Mouse (Mus musculus) right cerebral cortex, postnatal 4 days (tissue): ENCODE measurements around the gene Slc43a3.

Source experiments
- DNase-seq: peaks from one replicate; pipeline ENCODE4 v3.0.0-alpha.2; 2022

Slc43a3 gene

DNA sequence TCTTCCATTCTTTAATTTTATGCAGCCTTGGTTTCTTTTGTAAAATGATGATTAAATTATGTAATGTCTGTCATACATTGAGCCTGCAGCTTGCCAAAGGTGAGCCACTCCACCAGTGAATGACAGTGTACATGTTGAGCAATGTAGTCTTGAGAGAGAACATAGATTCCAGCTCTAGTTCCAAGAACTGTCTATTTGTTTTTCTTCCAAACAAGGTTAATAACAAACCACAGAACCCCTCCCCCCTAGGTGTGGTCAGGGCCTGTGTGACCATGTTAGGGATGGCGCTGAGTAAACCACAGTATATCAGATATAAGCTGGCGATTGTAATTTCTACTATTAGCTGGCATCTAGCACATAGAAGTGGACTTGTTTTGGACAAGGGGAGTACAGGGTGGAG lies 60.0 kb downstream of the Slc43a3 start:
- no peak for DNase-seq

DNA sequence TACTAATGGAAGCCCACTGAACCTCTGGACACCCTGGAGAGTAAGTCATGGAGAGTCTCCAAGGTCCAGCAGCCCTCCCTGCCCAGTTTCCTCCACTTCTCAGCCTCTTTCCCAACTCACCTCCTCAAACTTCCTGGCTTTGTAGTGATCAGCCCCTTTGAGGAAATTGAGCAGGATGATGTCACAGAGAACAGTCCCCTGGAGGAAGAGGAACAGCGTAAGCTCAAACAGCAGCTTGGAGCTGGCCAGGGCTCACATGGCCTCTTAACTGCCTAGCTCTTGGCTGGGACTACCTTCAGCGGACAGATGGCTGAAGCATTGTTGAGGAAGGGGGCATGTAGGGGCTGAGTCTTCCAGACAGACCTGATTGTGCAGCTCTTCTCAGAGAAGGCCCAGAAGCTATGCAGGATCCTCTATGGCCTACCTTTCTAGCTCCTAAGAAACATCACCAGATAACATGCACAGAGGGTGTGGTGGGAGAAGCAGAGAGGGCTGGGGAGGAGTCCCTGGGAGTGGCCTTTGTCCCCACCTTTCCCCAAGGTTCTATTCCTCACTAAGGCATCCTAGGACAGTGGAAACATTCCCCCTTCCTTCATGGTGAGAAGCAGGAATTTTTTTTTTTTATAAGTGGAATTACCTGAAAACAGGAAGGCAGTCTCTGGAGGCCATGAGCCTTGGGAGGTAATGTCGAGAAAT lies 63.3 kb downstream of the Slc43a3 start:
- DNase-seq = no peak

DNA sequence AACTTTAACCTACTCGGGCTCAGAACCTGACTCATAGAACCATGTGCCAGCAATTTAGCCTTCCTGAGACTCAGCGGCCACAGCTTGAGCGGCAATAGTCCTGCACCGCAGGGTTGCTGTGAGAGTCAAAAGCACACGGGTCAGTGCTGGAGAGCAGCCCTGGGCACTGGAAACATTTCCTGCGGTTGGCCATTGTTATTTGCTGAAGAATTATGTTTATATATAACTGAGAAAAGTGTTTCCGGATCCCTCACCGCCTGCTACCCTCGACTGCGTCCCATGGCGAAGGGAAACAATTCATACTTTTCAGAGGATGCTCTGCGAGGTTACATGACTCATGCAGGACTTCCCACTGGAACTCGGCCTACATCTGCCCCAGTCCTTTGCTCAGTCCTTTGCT lies 65.1 kb downstream of the Slc43a3 start:
- no peak for DNase-seq

DNA sequence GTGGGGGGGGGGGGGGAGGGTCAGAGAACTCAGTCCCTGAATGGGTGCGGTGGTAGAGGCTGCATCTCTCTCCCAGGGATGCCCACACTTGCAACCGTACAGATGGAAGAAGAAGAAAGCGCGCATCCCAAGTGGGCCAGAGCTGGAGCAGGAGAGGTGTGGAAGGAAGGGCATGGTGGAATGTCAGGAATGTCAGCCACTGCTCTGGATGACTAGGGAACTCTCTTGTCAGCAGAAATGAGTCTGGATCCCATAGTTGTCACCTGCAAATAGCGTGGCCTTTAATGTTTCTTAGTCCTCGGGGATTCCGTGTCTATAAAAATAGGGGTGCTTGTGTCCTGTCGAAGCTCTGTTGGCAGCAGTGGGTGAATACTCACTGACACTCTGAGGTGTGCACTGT lies 66.2 kb downstream of the Slc43a3 start:
- DNase-seq = no peak

DNA sequence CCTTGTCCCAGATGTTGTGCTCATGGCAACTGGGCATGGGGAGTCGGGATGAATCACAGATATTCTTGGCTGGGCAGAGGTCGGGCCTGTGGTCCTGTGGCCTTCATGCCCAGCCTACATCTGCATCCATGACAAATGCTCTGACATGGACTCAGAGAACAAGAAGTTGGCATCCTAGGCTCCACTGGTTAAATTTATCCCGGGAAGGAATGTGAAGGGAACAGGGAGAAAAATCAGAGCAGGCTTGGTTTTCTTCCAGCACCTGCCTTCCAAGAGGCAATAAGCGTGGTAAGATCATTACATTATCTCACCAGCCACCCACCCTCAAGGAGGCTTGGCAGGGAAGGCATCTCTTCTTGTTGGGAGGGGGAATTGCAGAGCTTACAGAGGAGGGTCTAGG lies 68.0 kb downstream of the Slc43a3 start:
- DNase-seq = no peak

DNA sequence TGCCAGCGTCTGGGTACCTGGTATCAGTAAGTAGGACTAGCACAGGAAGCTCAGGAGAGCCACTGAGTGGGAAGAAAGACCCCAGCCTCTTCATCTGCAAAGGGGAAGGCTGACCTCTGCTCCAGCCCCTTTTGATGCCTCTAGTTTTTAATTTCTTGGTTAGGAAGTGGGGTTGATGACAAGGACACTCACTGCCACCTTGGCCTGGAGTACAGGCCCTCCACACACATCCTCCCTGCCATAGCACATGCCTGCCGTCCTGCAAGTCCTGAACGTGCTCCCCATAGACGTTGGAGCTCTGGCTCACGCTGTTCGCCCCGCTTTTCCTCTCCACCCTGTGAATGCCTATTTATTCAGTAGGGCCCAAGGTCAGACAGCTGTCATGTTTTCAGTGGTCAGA lies 70.2 kb downstream of the Slc43a3 start:
- DNase-seq = no peak

DNA sequence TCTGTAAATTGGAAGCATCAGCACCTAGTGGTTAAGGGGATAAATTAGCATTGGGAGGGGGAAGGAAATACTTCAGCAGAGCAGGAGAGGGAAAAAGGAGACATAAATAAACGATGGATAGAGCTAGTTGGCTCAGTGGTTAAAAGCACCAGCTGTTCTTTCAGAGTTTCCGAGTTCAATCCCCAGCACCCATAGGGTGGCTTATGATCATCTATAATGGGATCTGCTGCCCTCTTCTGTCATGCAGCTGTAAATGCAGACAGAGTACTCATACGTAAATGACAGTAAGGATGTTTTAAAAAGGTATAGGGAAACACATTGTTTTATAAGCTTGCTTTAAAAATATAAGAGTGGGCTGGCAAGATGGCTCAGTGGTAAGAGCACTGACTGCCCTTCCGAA lies 71.3 kb downstream of the Slc43a3 start:
- DNase-seq = no peak
